Mouse (Mus musculus): ENCODE measurements around the gene Acnat2. TPM values are rescaled to one million over a fixed set of nuclear protein-coding genes. Genes with fewer than 3 reads are reported as not detected.
"Not testable (repeated sequence)": the region's sequence is repeated elsewhere in the genome, so short reads cannot be mapped to it uniquely, and the experiment has no call there.

Acnat2 gene
- total and polyA plus RNA-seq, 2 experiments from 2014 or later: not detected

GRCm38 (mm10) chr4:49357097-49357496 is 50.9 kb downstream of the Acnat2 start:
- DNase-seq (ENCODE audit: low spot score): no peak
- 79% methylated on average over 2 of the region's 2 CpGs for WGBS
- Histone ChIP-seq H3K9ac (replicated peaks; ENCODE audit: low read length) (no peak overlapping the region), H3K9me3 (ENCODE audit: low read length) (no peaks in the 10 kb centered on the region), H3K4me1 (ENCODE audit: insufficient read depth, low read length) (no peaks in the 10 kb centered on the region), H3K27me3 (ENCODE audit: insufficient read depth, low read length) (no peaks in the 10 kb centered on the region), H3K4me2 (ENCODE audit: low read depth, low read length) (no peak overlapping the region), H3K4me3 (ENCODE audit: low read length) (no peak overlapping the region), H3K36me3 (ENCODE audit: insufficient read depth, low read length) (no peaks in the 10 kb centered on the region), H3K27ac (no peak overlapping the region)
- TF ChIP-seq CTCF (IDR thresholded peaks at IDR 0.05; ENCODE audit: low read depth): no peak
- ATAC-seq: no peak

GRCm38 (mm10) chr4:49350470-49350869 is 57.5 kb downstream of the Acnat2 start:
- no peak overlapping the region for H3K9ac ChIP-seq (replicated peaks; ENCODE audit: low read length)
- no peak overlapping the region for H3K4me3 ChIP-seq (ENCODE audit: low read length)
- TF ChIP-seq CTCF (IDR thresholded peaks at IDR 0.05; ENCODE audit: low read depth): no peak
- DNase-seq (ENCODE audit: low spot score) (no peak), ATAC-seq (no peak)
- 91% methylated on average over 4 of the region's 4 CpGs for WGBS
- H3K4me1 ChIP-seq (ENCODE audit: insufficient read depth, low read length): no peaks in the 10 kb centered on the region
- H3K27me3 ChIP-seq (ENCODE audit: insufficient read depth, low read length): no peaks in the 10 kb centered on the region
- H3K9me3 ChIP-seq (ENCODE audit: low read length): no peaks in the 10 kb centered on the region
- no peak overlapping the region for H3K27ac ChIP-seq
- no peak overlapping the region for H3K4me2 ChIP-seq (ENCODE audit: low read depth, low read length)
- no peaks in the 10 kb centered on the region for H3K36me3 ChIP-seq (ENCODE audit: insufficient read depth, low read length)

- DNase-seq (ENCODE audit: low spot score) (peak; percentile 13), ATAC-seq (peak; percentile 45; the same call in 1 of the 2 replicates)
- WGBS: 24% methylated on average over 2 of the region's 2 CpGs
Measured at GRCm38 (mm10) chr4:49348677-49349076, 59.3 kb downstream of the Acnat2 start.

GRCm38 (mm10) chr4:49348001-49348400 is 60.0 kb downstream of the Acnat2 start:
- H3K4me1 ChIP-seq (ENCODE audit: insufficient read depth, low read length); H3K27me3 ChIP-seq (ENCODE audit: insufficient read depth, low read length); H3K9me3 ChIP-seq (ENCODE audit: low read length); DNase-seq (ENCODE audit: low spot score); H3K4me2 ChIP-seq (ENCODE audit: low read depth, low read length); H3K36me3 ChIP-seq (ENCODE audit: insufficient read depth, low read length); H3K27ac ChIP-seq; H3K4me3 ChIP-seq (ENCODE audit: low read length); H3K9ac ChIP-seq (replicated peaks; ENCODE audit: low read length): not testable (repeated sequence)
- 0 out of 2 replicates have a peak, but pooled peaks have one; percentile 47 for ATAC-seq
- WGBS: 50% methylated on average over 1 of the region's 1 CpGs

More at GRCm38 (mm10) chr4:49348677-49349076, 59.3 kb downstream of the Acnat2 start:
- no peaks in the 10 kb centered on the region for H3K27me3 ChIP-seq (ENCODE audit: insufficient read depth, low read length)
- H3K27ac ChIP-seq: no peak overlapping the region
- no peaks in the 10 kb centered on the region for H3K36me3 ChIP-seq (ENCODE audit: insufficient read depth, low read length)
- H3K4me1 ChIP-seq (ENCODE audit: insufficient read depth, low read length): no peaks in the 10 kb centered on the region
- H3K4me3 ChIP-seq (ENCODE audit: low read length): no peak overlapping the region
- TF ChIP-seq CTCF (IDR thresholded peaks at IDR 0.05; ENCODE audit: low read depth): no peak
- H3K4me2 ChIP-seq (ENCODE audit: low read depth, low read length): no peak overlapping the region
- no peak overlapping the region for H3K9ac ChIP-seq (replicated peaks; ENCODE audit: low read length)
- no peaks in the 10 kb centered on the region for H3K9me3 ChIP-seq (ENCODE audit: low read length)

- not testable (repeated sequence) for H3K4me2 ChIP-seq (ENCODE audit: low read depth, low read length); DNase-seq (ENCODE audit: low spot score); H3K4me3 ChIP-seq (ENCODE audit: low read length); H3K36me3 ChIP-seq (ENCODE audit: insufficient read depth, low read length); H3K27ac ChIP-seq; H3K4me1 ChIP-seq (ENCODE audit: insufficient read depth, low read length); H3K9me3 ChIP-seq (ENCODE audit: low read length); ATAC-seq; H3K9ac ChIP-seq (replicated peaks; ENCODE audit: low read length); H3K27me3 ChIP-seq (ENCODE audit: insufficient read depth, low read length)
- WGBS: 80% methylated on average over 3 of the region's 3 CpGs
Measured at GRCm38 (mm10) chr4:49340091-49340490, 67.9 kb downstream of the Acnat2 start.

- H3K9ac ChIP-seq (replicated peaks; ENCODE audit: low read length); H3K4me3 ChIP-seq (ENCODE audit: low read length); H3K9me3 ChIP-seq (ENCODE audit: low read length); ATAC-seq; DNase-seq (ENCODE audit: low spot score); H3K4me2 ChIP-seq (ENCODE audit: low read depth, low read length); H3K36me3 ChIP-seq (ENCODE audit: insufficient read depth, low read length); H3K27ac ChIP-seq; H3K27me3 ChIP-seq (ENCODE audit: insufficient read depth, low read length); H3K4me1 ChIP-seq (ENCODE audit: insufficient read depth, low read length): not testable (repeated sequence)
- 90% methylated on average over 3 of the region's 4 CpGs for WGBS
Measured at GRCm38 (mm10) chr4:49337949-49338348, 70.0 kb downstream of the Acnat2 start.

Other genes with a start within 250 kb of the Acnat2 start
- gene Acnat1, start 65.8 kb upstream of the Acnat2 start, total RNA-seq (2014; rRNA removed): not detected in 2 replicates
- gene Acnat1, start 65.8 kb upstream of the Acnat2 start, polyA plus RNA-seq (2015; fragmentation: Nextera tagmentation; extraction: Ambion mirVana): not detected in 2 replicates
- not detected in 2 replicates for gene Baat, start 98.4 kb upstream of the Acnat2 start, total RNA-seq (2014; rRNA removed)
- gene Baat, start 98.4 kb upstream of the Acnat2 start, polyA plus RNA-seq (2015; fragmentation: Nextera tagmentation; extraction: Ambion mirVana): not detected in 2 replicates
- 22.9 and 27.3 TPM in 2 replicates for gene Mrpl50, start 112.9 kb upstream of the Acnat2 start, total RNA-seq (2014; rRNA removed)
- gene Mrpl50, start 112.9 kb upstream of the Acnat2 start, polyA plus RNA-seq (2015; fragmentation: Nextera tagmentation; extraction: Ambion mirVana): 67.0 and 68.0 TPM in 2 replicates
- 5.1 and 5.2 TPM in 2 replicates for gene Zfp189, start 113.0 kb upstream of the Acnat2 start, total RNA-seq (2014; rRNA removed)
- gene Zfp189, start 113.0 kb upstream of the Acnat2 start, polyA plus RNA-seq (2015; fragmentation: Nextera tagmentation; extraction: Ambion mirVana): 5.1 and 5.4 TPM in 2 replicates
- gene Aldob, start 141.4 kb upstream of the Acnat2 start, total RNA-seq (2014; rRNA removed): 0.26 and 0.97 TPM in 2 replicates
- 0.59 TPM in 2 replicates for gene Aldob, start 141.4 kb upstream of the Acnat2 start, polyA plus RNA-seq (2015; fragmentation: Nextera tagmentation; extraction: Ambion mirVana)
- 191 and 232 TPM in 2 replicates for gene Tmem246, start 189.7 kb upstream of the Acnat2 start, total RNA-seq (2014; rRNA removed)
- gene Tmem246, start 189.7 kb upstream of the Acnat2 start, polyA plus RNA-seq (2015; fragmentation: Nextera tagmentation; extraction: Ambion mirVana): 151 and 158 TPM in 2 replicates
- 43.6 and 52.0 TPM in 2 replicates for gene Rnf20, start 223.9 kb upstream of the Acnat2 start, total RNA-seq (2014; rRNA removed)
- gene Rnf20, start 223.9 kb upstream of the Acnat2 start, polyA plus RNA-seq (2015; fragmentation: Nextera tagmentation; extraction: Ambion mirVana): 44.8 and 45.2 TPM in 2 replicates

All from hindbrain, postnatal 0 days (tissue).